Mouse (Mus musculus): ENCODE measurements around the gene Sh3bp1. TPM values are rescaled to one million over a fixed set of nuclear protein-coding genes. Genes with fewer than 3 reads are reported as not detected.

The Sh3bp1 gene
- total RNA-seq (2017) = 31.8 and 39.0 TPM in 2 replicates

DNA sequence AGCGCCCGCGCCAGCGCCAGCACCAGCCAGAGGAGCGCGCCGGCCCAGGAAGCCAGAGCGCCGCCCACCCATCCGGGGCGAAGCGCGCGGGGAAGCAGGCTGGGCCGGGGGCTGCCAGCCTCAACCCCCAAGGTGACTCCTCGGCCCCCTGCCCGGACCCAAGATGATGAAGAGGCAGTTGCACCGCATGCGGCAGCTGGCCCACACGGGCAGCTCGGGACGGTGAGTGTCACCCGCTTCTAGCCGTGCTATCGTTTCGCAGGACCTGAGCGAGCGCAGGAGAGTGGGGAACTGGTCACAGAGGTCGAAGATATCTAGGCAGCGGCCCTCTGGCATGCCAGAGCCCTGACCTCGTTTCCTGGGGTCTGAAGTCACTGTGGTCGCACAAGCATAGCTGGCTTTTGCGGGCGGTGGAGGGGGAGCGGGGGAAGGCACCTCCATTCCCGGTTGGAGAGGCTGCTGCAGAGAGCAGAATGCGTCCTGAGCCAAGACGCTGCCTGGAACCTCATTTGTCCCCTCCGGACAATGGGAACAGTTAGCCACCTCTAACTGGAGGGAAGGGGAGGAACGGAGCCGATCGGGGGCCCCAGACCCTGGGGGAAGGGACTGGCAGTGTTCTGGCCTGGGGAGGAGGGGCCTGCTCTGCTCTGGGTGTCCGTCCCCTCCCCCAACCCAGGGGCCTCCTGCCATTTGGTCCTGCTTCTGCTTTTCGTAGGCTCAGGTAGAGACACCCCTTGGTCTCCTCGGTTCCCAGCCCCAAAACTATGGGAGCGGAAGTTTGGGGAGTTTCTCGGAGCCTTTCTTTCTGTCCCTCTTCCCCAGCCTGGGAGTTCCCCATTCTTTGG is at the start of gene Sh3bp1:
Sh3bp1 (plus strand) TSS at position 29 of the 845 bp plus-strand sequence.
- peak; percentile 28 for ATAC-seq (ENCODE audit: extremely low read depth, insufficient number of reproducible peaks, low FRiP score, poor library complexity, severe bottlenecking)

GRCm38 (mm10) chr15:78850059-78850824 is 49.3 kb upstream of the Sh3bp1 start:
- no peak for ATAC-seq (ENCODE audit: extremely low read depth, insufficient number of reproducible peaks, low FRiP score, poor library complexity, severe bottlenecking)

GRCm38 (mm10) chr15:78850944-78851343 is 48.6 kb upstream of the Sh3bp1 start:
- no peak for ATAC-seq (ENCODE audit: extremely low read depth, insufficient number of reproducible peaks, low FRiP score, poor library complexity, severe bottlenecking)

GRCm38 (mm10) chr15:78851505-78852153 is 47.9 kb upstream of the Sh3bp1 start:
- peak; percentile 83 for ATAC-seq (ENCODE audit: extremely low read depth, insufficient number of reproducible peaks, low FRiP score, poor library complexity, severe bottlenecking)

DNA sequence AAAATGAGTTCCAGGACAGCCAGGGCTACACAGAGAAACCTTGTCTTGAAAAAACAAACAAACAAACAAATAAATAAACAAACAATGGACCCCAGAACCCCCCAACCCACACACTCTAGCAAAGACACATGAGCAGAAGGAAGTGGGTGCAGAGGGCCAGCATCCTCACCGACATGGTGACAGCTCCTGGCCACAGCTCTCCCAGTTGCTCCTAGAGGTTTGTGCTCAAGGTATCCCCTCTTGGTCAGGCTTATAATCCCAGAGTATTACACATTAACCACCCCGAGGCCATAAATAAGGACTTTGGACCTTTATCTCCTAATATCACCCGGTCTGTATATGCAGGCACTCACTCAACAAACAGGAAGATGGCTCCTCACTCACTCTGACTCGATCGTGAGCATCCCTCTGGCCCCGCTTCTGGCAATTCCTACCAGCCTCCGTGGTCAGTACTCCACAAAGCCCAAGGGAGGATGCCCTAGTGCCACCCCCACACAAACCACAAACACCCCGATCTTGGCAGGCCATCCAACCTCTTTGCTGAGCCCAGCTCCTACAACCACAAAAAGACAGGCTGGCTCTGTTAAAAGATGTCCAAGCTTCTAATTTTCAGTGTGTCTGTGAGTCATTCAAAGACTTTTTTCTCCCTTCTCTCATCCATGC is 44.1 kb upstream of the Sh3bp1 start, which contains the start of gene Lgals2:
Lgals2 (minus strand) TSS at position 227 of the 663 bp plus-strand sequence.
- ATAC-seq (ENCODE audit: extremely low read depth, insufficient number of reproducible peaks, low FRiP score, poor library complexity, severe bottlenecking) = no peak

DNA sequence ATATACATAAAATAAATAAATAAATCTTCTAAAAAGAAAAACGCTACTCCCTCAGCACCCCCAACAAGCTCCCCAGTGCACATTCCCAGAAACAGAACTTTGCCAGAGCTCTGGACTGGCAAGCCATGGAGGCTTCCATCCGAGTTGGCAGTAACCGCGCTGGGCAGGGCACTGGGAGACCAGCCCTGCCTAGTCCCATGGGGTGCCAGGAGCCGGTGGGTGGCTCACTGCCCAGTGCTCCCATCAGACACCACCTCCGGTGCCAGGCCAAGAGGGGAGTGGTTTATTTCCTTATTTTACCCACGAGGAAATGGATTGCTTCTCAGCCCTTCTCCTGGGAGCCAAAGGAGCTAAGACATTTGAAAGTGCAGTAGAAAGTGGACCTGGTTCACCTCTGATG is 42.6 kb upstream of the Sh3bp1 start:
- ATAC-seq (ENCODE audit: extremely low read depth, insufficient number of reproducible peaks, low FRiP score, poor library complexity, severe bottlenecking) = no peak

- no peak for ATAC-seq (ENCODE audit: extremely low read depth, insufficient number of reproducible peaks, low FRiP score, poor library complexity, severe bottlenecking)
These were observed 40.3 kb upstream of the Sh3bp1 start for GRCm38 (mm10) chr15:78859311-78859710.

DNA sequence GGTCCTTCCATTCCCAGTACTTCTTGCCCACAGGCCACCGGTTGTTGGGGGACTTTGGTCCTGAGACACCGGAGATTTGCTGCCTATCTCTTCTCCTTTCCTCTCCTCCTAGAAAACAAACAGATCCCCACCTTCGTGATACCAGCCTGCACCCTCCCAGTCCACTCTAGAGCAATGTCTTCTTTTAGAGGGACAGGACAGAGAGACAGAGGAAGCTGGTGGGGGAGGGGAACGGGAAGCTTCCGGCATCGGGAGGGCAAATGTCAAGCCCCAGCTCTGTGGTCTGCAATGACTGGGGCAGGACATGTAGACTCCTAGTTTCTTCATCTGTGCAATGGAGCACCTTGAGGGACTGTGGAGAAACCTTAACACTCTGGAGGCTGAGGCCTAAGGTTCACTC is 39.9 kb upstream of the Sh3bp1 start:
- ATAC-seq (ENCODE audit: extremely low read depth, insufficient number of reproducible peaks, low FRiP score, poor library complexity, severe bottlenecking) = no peak

GRCm38 (mm10) chr15:78862280-78862679 is 37.3 kb upstream of the Sh3bp1 start:
- no peak for ATAC-seq (ENCODE audit: extremely low read depth, insufficient number of reproducible peaks, low FRiP score, poor library complexity, severe bottlenecking)

DNA sequence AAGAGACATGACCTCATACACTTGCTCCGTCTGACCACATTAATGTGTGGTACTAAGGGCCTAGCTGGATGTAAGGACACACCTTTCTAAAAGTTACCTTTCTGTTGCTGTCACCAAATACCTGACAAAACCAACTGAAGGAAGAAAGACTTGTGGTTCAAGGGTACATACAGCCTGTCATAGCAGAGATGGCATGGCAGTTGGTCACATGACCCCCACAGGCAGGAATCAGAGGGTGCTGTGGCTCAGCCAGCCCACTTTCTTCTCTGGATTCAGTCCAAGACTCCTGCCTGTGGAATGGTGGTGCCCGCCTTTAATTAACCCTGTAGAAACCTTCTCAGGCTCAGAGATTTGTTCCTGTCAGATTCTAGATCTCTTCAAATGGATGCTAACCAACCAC is 36.4 kb upstream of the Sh3bp1 start:
- ATAC-seq (ENCODE audit: extremely low read depth, insufficient number of reproducible peaks, low FRiP score, poor library complexity, severe bottlenecking) = no peak

GRCm38 (mm10) chr15:78863852-78864253 is 35.7 kb upstream of the Sh3bp1 start:
- no peak for ATAC-seq (ENCODE audit: extremely low read depth, insufficient number of reproducible peaks, low FRiP score, poor library complexity, severe bottlenecking)

DNA sequence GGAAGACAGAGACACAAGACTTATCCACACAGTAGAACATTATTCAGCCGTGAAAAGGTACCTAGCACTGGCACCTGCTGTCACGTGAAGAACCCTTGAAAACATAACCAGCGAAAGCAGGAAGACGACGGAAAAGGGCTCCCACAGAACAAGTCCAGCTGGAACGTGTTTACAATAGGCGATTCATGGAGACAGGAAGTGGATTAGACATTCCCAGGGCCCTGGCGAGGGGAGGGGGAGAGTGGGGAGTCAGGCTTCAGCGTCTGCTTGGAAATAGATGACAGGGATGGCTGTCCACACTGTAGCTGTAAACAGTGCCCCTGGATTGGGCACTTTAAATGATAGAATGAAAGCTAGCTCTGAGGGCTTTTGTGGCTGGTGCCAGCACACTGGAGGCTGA is 31.2 kb upstream of the Sh3bp1 start:
- ATAC-seq (ENCODE audit: extremely low read depth, insufficient number of reproducible peaks, low FRiP score, poor library complexity, severe bottlenecking) = no peak

DNA sequence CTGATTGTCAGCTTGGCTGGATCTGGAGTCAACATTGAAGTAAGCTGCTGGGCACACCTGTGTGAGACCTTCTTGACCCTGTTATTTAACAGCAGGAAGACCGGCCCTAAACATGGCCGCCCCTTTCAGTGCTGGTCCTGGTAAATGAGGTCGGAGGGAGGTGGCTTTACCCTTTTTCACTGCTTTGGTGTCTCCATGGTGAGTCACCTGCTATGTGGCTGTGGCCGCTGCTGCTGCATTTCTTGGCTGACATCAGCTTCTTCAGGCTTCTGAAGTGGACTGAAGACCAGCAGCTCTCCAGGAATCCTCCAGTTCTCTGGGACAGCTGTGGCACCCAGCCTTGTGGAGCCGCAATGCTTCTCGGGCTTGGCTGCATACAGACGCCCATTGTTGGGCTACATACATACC is 30.7 kb upstream of the Sh3bp1 start:
- ATAC-seq (ENCODE audit: extremely low read depth, insufficient number of reproducible peaks, low FRiP score, poor library complexity, severe bottlenecking) = no peak

DNA sequence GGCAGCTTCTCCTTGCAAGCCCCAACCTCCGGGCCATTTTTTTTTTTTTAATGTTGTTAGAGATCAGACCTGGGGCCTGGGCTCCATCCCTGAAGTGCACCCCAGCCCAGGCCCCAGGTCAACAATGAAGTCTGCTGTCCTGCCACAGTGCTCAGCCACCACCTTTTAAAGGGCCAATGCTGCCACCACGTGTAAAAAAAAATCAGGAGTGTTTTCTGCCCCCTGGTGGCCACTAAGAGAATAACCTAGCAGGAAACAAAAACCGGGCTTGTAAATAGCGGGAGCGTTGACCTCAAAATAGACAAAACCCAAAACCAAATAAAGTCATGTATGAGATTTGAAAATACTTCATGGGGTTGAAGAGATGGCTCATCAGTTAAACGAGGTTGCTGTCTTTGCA is 29.8 kb upstream of the Sh3bp1 start:
- peak; percentile 57; the same call in 1 of the 2 replicates for ATAC-seq (ENCODE audit: extremely low read depth, insufficient number of reproducible peaks, low FRiP score, poor library complexity, severe bottlenecking)

GRCm38 (mm10) chr15:78872021-78872608 is 27.5 kb upstream of the Sh3bp1 start:
- no peak for ATAC-seq (ENCODE audit: extremely low read depth, insufficient number of reproducible peaks, low FRiP score, poor library complexity, severe bottlenecking)

DNA sequence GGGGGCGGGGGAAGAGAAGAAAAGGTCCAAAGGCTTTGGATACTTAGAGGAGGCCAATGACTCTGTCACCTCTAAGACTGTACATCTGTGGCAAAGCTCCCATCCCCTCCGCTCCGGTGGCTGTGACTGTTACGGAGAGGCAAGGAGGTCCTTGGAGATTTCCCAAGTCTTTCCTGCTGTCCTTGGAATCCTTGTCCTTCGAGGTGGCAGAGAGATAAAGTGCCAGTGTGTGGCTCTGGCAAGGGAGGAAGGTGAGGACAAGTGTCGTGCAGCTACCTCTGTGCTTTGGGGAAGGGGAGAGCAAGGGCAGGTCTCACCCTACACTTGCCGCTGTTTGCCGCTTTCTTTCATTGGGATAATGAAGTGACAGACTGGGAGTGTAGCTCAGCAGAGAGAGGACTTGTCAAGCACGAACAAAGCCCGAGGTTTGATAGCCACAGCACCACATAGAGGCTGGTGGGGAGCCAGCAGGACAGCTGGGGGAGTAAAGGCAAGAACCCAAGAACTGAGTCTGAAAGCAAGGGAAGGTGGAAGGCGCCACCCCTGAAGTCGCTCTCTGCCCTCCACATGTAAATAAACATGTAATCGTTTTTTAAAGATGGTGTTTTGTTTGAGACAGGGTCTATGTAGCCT is 25.6 kb upstream of the Sh3bp1 start:
- no peak for ATAC-seq (ENCODE audit: extremely low read depth, insufficient number of reproducible peaks, low FRiP score, poor library complexity, severe bottlenecking)

DNA sequence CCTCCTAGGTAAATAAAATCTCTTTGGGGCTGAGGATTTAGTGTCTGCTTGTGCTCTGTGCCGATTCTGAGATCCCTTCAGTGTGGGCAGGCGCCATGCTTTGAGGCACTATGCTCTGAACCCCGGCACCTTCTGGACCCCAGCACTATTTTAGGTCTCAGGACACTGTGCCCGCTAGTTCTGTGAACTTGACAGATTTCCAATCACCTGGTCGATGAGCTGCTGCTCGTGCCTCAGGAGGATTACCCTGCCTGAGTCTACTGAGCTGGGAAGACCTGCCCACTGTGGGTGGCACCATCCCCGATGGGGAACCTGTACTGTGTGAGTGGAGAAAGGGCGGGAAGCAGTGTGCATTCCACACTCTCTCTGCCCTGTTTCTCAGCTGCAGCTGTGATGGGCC is 24.6 kb upstream of the Sh3bp1 start:
- no peak for ATAC-seq (ENCODE audit: extremely low read depth, insufficient number of reproducible peaks, low FRiP score, poor library complexity, severe bottlenecking)

GRCm38 (mm10) chr15:78875537-78875936 is 24.0 kb upstream of the Sh3bp1 start:
- ATAC-seq (ENCODE audit: extremely low read depth, insufficient number of reproducible peaks, low FRiP score, poor library complexity, severe bottlenecking) = no peak

All from neutrophil, adult 5-6 weeks (primary cell).